Mouse (Mus musculus) embryonic facial prominence, embryonic 12.5 days (tissue): ENCODE data around the gene Plrg1. TPM values are rescaled to one million over a fixed set of nuclear protein-coding genes. Genes with fewer than 3 reads are reported as not detected.

Experiments used
- ATAC-seq: fragments of 200-750 bp; cut with Nextera tagmentation; 2 replicates; pipeline ENCODE4 v1.8.0; 2017; ENCODE audit not compliant: insufficient number of reproducible peaks, insufficient read depth, low FRiP score, low TSS enrichment
- H3K27ac ChIP-seq: fragments of 300-500 bp; sonication (generic); 2 replicates; pipeline ENCODE4 v1.5.1; 2016; ENCODE audit warnings: mild to moderate bottlenecking
- H3K27me3 ChIP-seq: fragments of 300-500 bp; sonication (generic); 2 replicates; pipeline ENCODE4 v1.6.1; 2016; ENCODE audit warnings: mild to moderate bottlenecking, moderate library complexity
- H3K36me3 ChIP-seq: fragments of 300-500 bp; sonication (generic); 2 replicates; pipeline ENCODE4 v1.6.1; 2016; ENCODE audit warnings: mild to moderate bottlenecking
- H3K4me1 ChIP-seq: fragments of 300-500 bp; sonication (generic); 2 replicates; pipeline ENCODE4 v1.6.1; 2016
- H3K4me2 ChIP-seq: fragments of 300-500 bp; sonication (generic); replicated peaks from 2 replicates; pipeline ENCODE4 v1.6.1; 2016; ENCODE audit warnings: mild to moderate bottlenecking, moderate library complexity
- H3K4me3 ChIP-seq: fragments of 300-500 bp; sonication (generic); 2 replicates; pipeline ENCODE4 v1.5.1; 2016; ENCODE audit warnings: mild to moderate bottlenecking
- H3K9ac ChIP-seq: fragments of 300-500 bp; sonication (generic); 2 replicates; pipeline ENCODE4 v1.6.1; 2016; ENCODE audit warnings: mild to moderate bottlenecking, moderate library complexity
- H3K9me3 ChIP-seq: fragments of 300-500 bp; sonication (generic); 2 replicates; pipeline ENCODE4 v1.6.1; 2016; ENCODE audit warnings: mild to moderate bottlenecking, moderate library complexity
- WGBS: fragments of 180-500 bp; shearing (Covaris S2); methylation state at CpG from one replicate; pipeline ENCODE4 v1.1.7; 2016; 5-methylcytosine and 5-hydroxymethylcytosine counted together
- polyA plus RNA-seq: library from polyadenylated mRNA; unstranded; fragments of >200 nt; fragmentation: Nextera tagmentation; extraction: Ambion mirVana; gene quantifications from 2 replicates; pipeline ENCODE4 v1.2.1, GENCODE M21; 2016

Gene Plrg1
- polyA plus RNA-seq, 1 experiment from 2014 or later, result 118 TPM

- H3K9me3 ChIP-seq, result no peaks in the 10 kb centered on the region
- H3K4me1 ChIP-seq, result peaks cover 8% of the 10 kb centered on the region
- H3K27ac ChIP-seq, result no peak overlapping the region
- no peak overlapping the region for H3K9ac ChIP-seq
- H3K27me3 ChIP-seq, result no peaks in the 10 kb centered on the region
- H3K4me3 ChIP-seq, result no peak overlapping the region
- H3K36me3 ChIP-seq, result peaks cover 11% of the 10 kb centered on the region
- 34% methylated on average over 10 of the region's 10 CpGs for WGBS
- no peak overlapping the region for H3K4me2 ChIP-seq
- ATAC-seq, result no peak
Observed at GRCm38 (mm10) chr3:83053758-83054157, 1.6 kb upstream of the Plrg1 start.

- peak overlapping the region; percentile 85 for H3K4me3 ChIP-seq
- no peaks in the 10 kb centered on the region for H3K9me3 ChIP-seq
- H3K27ac ChIP-seq, result no peak overlapping the region
- H3K9ac ChIP-seq, result no peak overlapping the region
- H3K4me1 ChIP-seq, result peaks cover 8% of the 10 kb centered on the region
- ATAC-seq, result no peak
- peak overlapping the region; percentile 29; the same call in 1 of the 2 replicates for H3K4me2 ChIP-seq
- 38% methylated on average over 13 of the region's 13 CpGs for WGBS
- H3K36me3 ChIP-seq, result peaks cover 21% of the 10 kb centered on the region
- no peaks in the 10 kb centered on the region for H3K27me3 ChIP-seq
Observed at GRCm38 (mm10) chr3:83054759-83055158, 563 bp upstream of the Plrg1 start.

- Histone ChIP-seq H3K4me1 (peaks cover 8% of the 10 kb centered on the region), H3K9me3 (no peaks in the 10 kb centered on the region), H3K4me3 (no peak overlapping the region), H3K27me3 (no peaks in the 10 kb centered on the region), H3K9ac (no peak overlapping the region), H3K27ac (no peak overlapping the region), H3K36me3 (peaks cover 42% of the 10 kb centered on the region), H3K4me2 (no peak overlapping the region)
- WGBS, result 94% methylated on average over 2 of the region's 2 CpGs
- no peak for ATAC-seq
Observed at GRCm38 (mm10) chr3:83057046-83057445, 1.7 kb downstream of the Plrg1 start.

- ATAC-seq, result no peak
- peaks cover 79% of the 10 kb centered on the region for H3K36me3 ChIP-seq
- WGBS, result 88% methylated on average over 9 of the region's 9 CpGs
- H3K9ac ChIP-seq, result no peak overlapping the region
- H3K27ac ChIP-seq, result no peak overlapping the region
- H3K4me3 ChIP-seq, result no peak overlapping the region
- no peaks in the 10 kb centered on the region for H3K9me3 ChIP-seq
- H3K4me2 ChIP-seq, result no peak overlapping the region
- no peaks in the 10 kb centered on the region for H3K27me3 ChIP-seq
- H3K4me1 ChIP-seq, result no peaks in the 10 kb centered on the region
Observed at GRCm38 (mm10) chr3:83067920-83068319, 12.6 kb downstream of the Plrg1 start.

- H3K36me3 ChIP-seq, result peaks cover 79% of the 10 kb centered on the region
- 96% methylated on average over 13 of the region's 13 CpGs for WGBS
- H3K27ac ChIP-seq, result no peak overlapping the region
- H3K4me3 ChIP-seq, result no peak overlapping the region
- no peaks in the 10 kb centered on the region for H3K27me3 ChIP-seq
- no peaks in the 10 kb centered on the region for H3K9me3 ChIP-seq
- no peak for ATAC-seq
- no peak overlapping the region for H3K4me2 ChIP-seq
- H3K9ac ChIP-seq, result no peak overlapping the region
- H3K4me1 ChIP-seq, result no peaks in the 10 kb centered on the region
Observed at GRCm38 (mm10) chr3:83068869-83069268, 13.5 kb downstream of the Plrg1 start.

- peaks cover 75% of the 10 kb centered on the region for H3K36me3 ChIP-seq
- 93% methylated on average over 4 of the region's 4 CpGs for WGBS
- H3K4me1 ChIP-seq, result no peaks in the 10 kb centered on the region
- no peak overlapping the region for H3K4me3 ChIP-seq
- H3K9me3 ChIP-seq, result no peaks in the 10 kb centered on the region
- no peaks in the 10 kb centered on the region for H3K27me3 ChIP-seq
- H3K9ac ChIP-seq, result no peak overlapping the region
- no peak overlapping the region for H3K4me2 ChIP-seq
- ATAC-seq, result no peak
- H3K27ac ChIP-seq, result no peak overlapping the region
Observed at GRCm38 (mm10) chr3:83070231-83070630, 14.9 kb downstream of the Plrg1 start.

- Histone ChIP-seq H3K4me3 (no peak overlapping the region), H3K4me1 (peaks cover 4% of the 10 kb centered on the region; the same call in 1 of the 2 replicates), H3K4me2 (no peak overlapping the region), H3K9me3 (no peaks in the 10 kb centered on the region), H3K27me3 (no peaks in the 10 kb centered on the region; the same call in 1 of the 2 replicates), H3K36me3 (peaks cover 19% of the 10 kb centered on the region), H3K9ac (no peak overlapping the region), H3K27ac (no peak overlapping the region)
- ATAC-seq, result no peak
- 46% methylated on average over 3 of the region's 3 CpGs for WGBS
Observed at GRCm38 (mm10) chr3:83076563-83076962, 21.2 kb downstream of the Plrg1 start.

GRCm38 (mm10) chr3:83080567-83081055 is 25.3 kb downstream of the Plrg1 start:
- Histone ChIP-seq H3K4me2 (peak overlapping the region; percentile 50), H3K36me3 (no peaks in the 10 kb centered on the region), H3K27me3 (no peaks in the 10 kb centered on the region; the same call in 1 of the 2 replicates), H3K4me1 (peaks cover 4% of the 10 kb centered on the region; the same call in 1 of the 2 replicates), H3K9ac (no peak overlapping the region), H3K27ac (no peak overlapping the region), H3K9me3 (no peaks in the 10 kb centered on the region), H3K4me3 (peak overlapping the region; percentile 15; the same call in 1 of the 2 replicates)
- WGBS, result 3% methylated on average over 11 of the region's 11 CpGs
- peak; percentile 74 for ATAC-seq

- no peak for ATAC-seq
- no peaks in the 10 kb centered on the region for H3K27me3 ChIP-seq
- H3K4me3 ChIP-seq, result no peak overlapping the region
- H3K36me3 ChIP-seq, result no peaks in the 10 kb centered on the region
- 54% methylated on average over 6 of the region's 6 CpGs for WGBS
- H3K27ac ChIP-seq, result no peak overlapping the region
- peaks cover 9% of the 10 kb centered on the region for H3K4me1 ChIP-seq
- no peak overlapping the region for H3K9ac ChIP-seq
- no peak overlapping the region for H3K4me2 ChIP-seq
- H3K9me3 ChIP-seq, result no peaks in the 10 kb centered on the region
Observed at GRCm38 (mm10) chr3:83097586-83097985, 42.3 kb downstream of the Plrg1 start.

- H3K9ac ChIP-seq, result no peak overlapping the region
- ATAC-seq, result no peak
- H3K4me3 ChIP-seq, result 0 out of 2 replicates have a peak overlapping the region, but pooled peaks have one; percentile 10
- no peak overlapping the region for H3K27ac ChIP-seq
- H3K4me2 ChIP-seq, result peak overlapping the region; percentile 41
- H3K36me3 ChIP-seq, result no peaks in the 10 kb centered on the region
- WGBS, result 17% methylated on average over 14 of the region's 14 CpGs
- H3K27me3 ChIP-seq, result no peaks in the 10 kb centered on the region
- peaks cover 9% of the 10 kb centered on the region for H3K4me1 ChIP-seq
- no peaks in the 10 kb centered on the region for H3K9me3 ChIP-seq
Observed at GRCm38 (mm10) chr3:83098546-83099034, 43.3 kb downstream of the Plrg1 start.

- H3K27ac ChIP-seq, result no peak overlapping the region
- no peaks in the 10 kb centered on the region for H3K9me3 ChIP-seq
- H3K4me1 ChIP-seq, result peaks cover 9% of the 10 kb centered on the region
- H3K9ac ChIP-seq, result no peak overlapping the region
- no peaks in the 10 kb centered on the region for H3K36me3 ChIP-seq
- peak overlapping the region; percentile 41 for H3K4me2 ChIP-seq
- ATAC-seq, result no peak
- H3K4me3 ChIP-seq, result no peak overlapping the region
- 95% methylated on average over 1 of the region's 1 CpGs for WGBS
- H3K27me3 ChIP-seq, result no peaks in the 10 kb centered on the region
Observed at GRCm38 (mm10) chr3:83099139-83099538, 43.8 kb downstream of the Plrg1 start.

GRCm38 (mm10) chr3:83099651-83100050 is 44.3 kb downstream of the Plrg1 start:
- ATAC-seq, result no peak
- Histone ChIP-seq H3K4me1 (peaks cover 9% of the 10 kb centered on the region), H3K27ac (no peak overlapping the region), H3K4me3 (no peak overlapping the region), H3K4me2 (no peak overlapping the region), H3K27me3 (no peaks in the 10 kb centered on the region), H3K9me3 (no peaks in the 10 kb centered on the region), H3K36me3 (no peaks in the 10 kb centered on the region), H3K9ac (no peak overlapping the region)
- WGBS, result 72% methylated on average over 6 of the region's 6 CpGs
